Mouse (Mus musculus) stomach, embryonic 16.5 days (tissue): ENCODE results near the gene Srrm4. TPM values are rescaled to one million over a fixed set of nuclear protein-coding genes. Genes with fewer than 3 reads are reported as not detected.

ENCODE experiments used
- ATAC-seq: fragments of 200-750 bp; cut with Nextera tagmentation; 2 replicates; pipeline ENCODE4 v1.8.0; 2017; ENCODE audit warnings: moderate number of reproducible peaks, moderate TSS enrichment; ENCODE audit not compliant: insufficient read depth, low FRiP score
- H3K27ac ChIP-seq: fragments of 300-500 bp; sonication (generic); 2 replicates; pipeline ENCODE4 v1.5.1; 2014; ENCODE audit warnings: low read length
- H3K27me3 ChIP-seq: fragments of 300-500 bp; sonication (generic); 2 replicates; pipeline ENCODE4 v1.6.1; 2014; ENCODE audit warnings: low read length, control low read depth, mixed read lengths; ENCODE audit not compliant: control insufficient read depth, insufficient read depth
- H3K36me3 ChIP-seq: fragments of 300-500 bp; sonication (generic); 2 replicates; pipeline ENCODE4 v1.6.1; 2014; ENCODE audit warnings: low read length; ENCODE audit not compliant: control insufficient read depth, insufficient read depth
- H3K4me1 ChIP-seq: fragments of 300-500 bp; sonication (generic); 2 replicates; pipeline ENCODE4 v1.6.1; 2014; ENCODE audit warnings: low read length, control low read depth, mixed read lengths; ENCODE audit not compliant: control insufficient read depth, insufficient read depth
- H3K4me2 ChIP-seq: fragments of 300-500 bp; sonication (generic); 2 replicates; pipeline ENCODE4 v1.6.1; 2014; ENCODE audit warnings: low read depth, low read length, mixed read lengths
- H3K4me3 ChIP-seq: fragments of 300-500 bp; sonication (generic); replicated peaks from 2 replicates; pipeline ENCODE4 v1.5.1; 2014; ENCODE audit warnings: mild to moderate bottlenecking, low read length
- H3K9ac ChIP-seq: fragments of 300-500 bp; sonication (generic); 2 replicates; pipeline ENCODE4 v1.6.1; 2014; ENCODE audit warnings: low read length
- H3K9me3 ChIP-seq: fragments of 300-500 bp; sonication (generic); replicated peaks from 2 replicates; pipeline ENCODE4 v1.6.1; 2016; ENCODE audit warnings: low read length, control low read depth; ENCODE audit not compliant: control insufficient read depth
- WGBS: fragments of 180-500 bp; shearing (Covaris S2); extraction: QIAGEN DNeasy Blood & Tissue Kit; methylation state at CpG from one replicate; pipeline ENCODE4 v1.1.7; 2014; 5-methylcytosine and 5-hydroxymethylcytosine counted together
- polyA plus RNA-seq: library from polyadenylated mRNA; unstranded; fragments of >200 nt; fragmentation: Nextera tagmentation; extraction: Ambion mirVana; gene quantifications from 2 replicates; pipeline ENCODE4 v1.2.1, GENCODE M21; 2015

The Srrm4 gene
- polyA plus RNA-seq, 1 experiment from 2014 or later = 1.3 TPM

DNA sequence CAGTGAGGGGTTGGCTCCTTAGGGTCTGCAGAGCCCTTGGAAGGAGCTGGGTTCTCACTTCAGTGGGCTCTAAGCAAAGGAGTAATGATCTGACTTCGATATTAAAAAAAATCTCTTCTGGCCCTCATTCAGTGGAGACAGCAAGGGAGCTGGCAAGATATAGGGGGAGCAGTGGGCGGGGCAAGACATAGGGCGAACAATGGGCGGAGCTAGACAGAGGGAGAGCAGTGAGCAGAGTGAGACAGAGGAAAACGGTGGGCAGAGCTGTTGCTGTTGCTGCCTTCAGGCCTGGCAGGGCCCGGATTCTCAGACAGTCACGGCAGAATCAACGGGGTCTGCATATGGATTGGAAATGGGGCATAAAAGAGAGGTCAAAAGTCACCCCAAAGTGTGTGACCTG is 102.0 kb downstream of the Srrm4 start:
- H3K27ac ChIP-seq = no peak overlapping the region
- no peak overlapping the region for H3K4me3 ChIP-seq
- H3K4me2 ChIP-seq = no peak overlapping the region
- H3K36me3 ChIP-seq = no peaks in the 10 kb centered on the region
- H3K9ac ChIP-seq = no peak overlapping the region
- H3K27me3 ChIP-seq = no peaks in the 10 kb centered on the region
- WGBS = 57% methylated on average over 8 of the region's 8 CpGs
- H3K9me3 ChIP-seq = no peaks in the 10 kb centered on the region
- no peak for ATAC-seq
- peaks cover 6% of the 10 kb centered on the region; the same call in 1 of the 2 replicates for H3K4me1 ChIP-seq

DNA sequence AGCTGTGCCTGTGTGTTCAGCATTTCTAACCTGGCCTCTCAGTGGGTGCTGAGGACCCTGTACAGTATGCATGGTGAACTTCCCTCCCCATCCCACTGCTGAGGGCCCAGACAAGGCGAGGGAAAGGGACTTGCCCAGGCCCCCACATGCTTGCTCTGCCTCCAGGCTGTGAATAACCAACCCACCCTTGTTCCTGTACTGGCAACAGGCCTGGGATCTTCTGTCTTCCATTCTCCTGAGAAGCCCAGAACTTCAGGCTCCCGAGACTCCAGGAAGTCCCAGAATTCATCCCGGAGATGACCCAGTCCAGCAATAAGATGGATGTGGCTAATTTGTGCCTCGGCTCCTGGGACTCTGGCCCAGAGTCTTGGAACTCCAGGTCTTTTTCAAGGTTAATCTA is 105.5 kb downstream of the Srrm4 start:
- Histone ChIP-seq H3K9me3 (no peaks in the 10 kb centered on the region), H3K9ac (no peak overlapping the region), H3K4me3 (no peak overlapping the region), H3K36me3 (no peaks in the 10 kb centered on the region), H3K27me3 (no peaks in the 10 kb centered on the region), H3K27ac (no peak overlapping the region), H3K4me1 (peaks cover 6% of the 10 kb centered on the region; the same call in 1 of the 2 replicates), H3K4me2 (no peak overlapping the region)
- ATAC-seq = no peak
- 60% methylated on average over 4 of the region's 4 CpGs for WGBS

GRCm38 (mm10) chr5:116485069-116485468 is 106.5 kb downstream of the Srrm4 start:
- Histone ChIP-seq H3K4me1 (peaks cover 6% of the 10 kb centered on the region; the same call in 1 of the 2 replicates), H3K27me3 (no peaks in the 10 kb centered on the region), H3K9ac (no peak overlapping the region), H3K4me2 (no peak overlapping the region), H3K9me3 (no peaks in the 10 kb centered on the region), H3K27ac (no peak overlapping the region), H3K36me3 (no peaks in the 10 kb centered on the region), H3K4me3 (no peak overlapping the region)
- WGBS = 10% methylated on average over 5 of the region's 5 CpGs
- peak; percentile 63; the same call in 1 of the 2 replicates for ATAC-seq

GRCm38 (mm10) chr5:116484236-116484635 is 107.4 kb downstream of the Srrm4 start:
- no peaks in the 10 kb centered on the region for H3K9me3 ChIP-seq
- no peaks in the 10 kb centered on the region for H3K36me3 ChIP-seq
- H3K4me3 ChIP-seq = no peak overlapping the region
- no peak overlapping the region for H3K4me2 ChIP-seq
- H3K9ac ChIP-seq = no peak overlapping the region
- no peaks in the 10 kb centered on the region for H3K27me3 ChIP-seq
- H3K4me1 ChIP-seq = peaks cover 6% of the 10 kb centered on the region; the same call in 1 of the 2 replicates
- no peak for ATAC-seq
- H3K27ac ChIP-seq = no peak overlapping the region
- 90% methylated on average over 9 of the region's 9 CpGs for WGBS

GRCm38 (mm10) chr5:116478607-116479371 is 112.8 kb downstream of the Srrm4 start:
- Histone ChIP-seq H3K4me3 (no peak overlapping the region), H3K27me3 (no peaks in the 10 kb centered on the region), H3K4me2 (no peak overlapping the region), H3K36me3 (no peaks in the 10 kb centered on the region), H3K27ac (no peak overlapping the region), H3K4me1 (no peaks in the 10 kb centered on the region), H3K9me3 (no peaks in the 10 kb centered on the region), H3K9ac (no peak overlapping the region)
- 83% methylated on average over 18 of the region's 18 CpGs for WGBS
- no peak for ATAC-seq

DNA sequence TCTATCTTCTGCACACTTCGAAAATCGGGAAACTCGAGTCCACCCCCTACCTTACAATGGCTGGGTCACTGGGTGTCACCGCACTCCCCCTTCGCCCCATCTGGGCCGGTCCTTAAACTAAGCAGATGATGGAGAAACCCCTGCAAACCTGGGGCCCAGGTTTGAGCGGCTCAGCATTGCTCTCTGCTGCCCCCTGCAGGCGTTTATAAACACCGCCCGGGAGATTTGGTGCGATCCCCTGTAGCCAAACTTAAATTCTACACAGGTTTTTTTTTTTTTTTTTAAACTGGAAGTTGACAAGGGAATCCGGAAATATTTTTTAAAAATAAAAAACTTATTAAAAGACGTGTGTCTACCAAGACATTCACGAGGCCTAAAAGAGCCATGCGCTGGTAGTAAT is 115.6 kb downstream of the Srrm4 start:
- 14% methylated on average over 15 of the region's 15 CpGs for WGBS
- ATAC-seq = no peak
- no peaks in the 10 kb centered on the region for H3K4me1 ChIP-seq
- no peaks in the 10 kb centered on the region for H3K9me3 ChIP-seq
- no peak overlapping the region for H3K4me3 ChIP-seq
- H3K9ac ChIP-seq = no peak overlapping the region
- no peaks in the 10 kb centered on the region for H3K27me3 ChIP-seq
- H3K4me2 ChIP-seq = no peak overlapping the region
- H3K36me3 ChIP-seq = no peaks in the 10 kb centered on the region
- no peak overlapping the region for H3K27ac ChIP-seq

- ATAC-seq = no peak
- no peak overlapping the region for H3K27ac ChIP-seq
- H3K36me3 ChIP-seq = no peaks in the 10 kb centered on the region
- no peaks in the 10 kb centered on the region for H3K27me3 ChIP-seq
- H3K9me3 ChIP-seq = peaks cover 5% of the 10 kb centered on the region; the same call in 1 of the 2 replicates
- H3K4me1 ChIP-seq = no peaks in the 10 kb centered on the region; the same call in 1 of the 2 replicates
- 59% methylated on average over 11 of the region's 11 CpGs for WGBS
- H3K4me3 ChIP-seq = no peak overlapping the region
- no peak overlapping the region for H3K9ac ChIP-seq
- no peak overlapping the region for H3K4me2 ChIP-seq
Observed at GRCm38 (mm10) chr5:116461354-116462042, 130.1 kb downstream of the Srrm4 start.

DNA sequence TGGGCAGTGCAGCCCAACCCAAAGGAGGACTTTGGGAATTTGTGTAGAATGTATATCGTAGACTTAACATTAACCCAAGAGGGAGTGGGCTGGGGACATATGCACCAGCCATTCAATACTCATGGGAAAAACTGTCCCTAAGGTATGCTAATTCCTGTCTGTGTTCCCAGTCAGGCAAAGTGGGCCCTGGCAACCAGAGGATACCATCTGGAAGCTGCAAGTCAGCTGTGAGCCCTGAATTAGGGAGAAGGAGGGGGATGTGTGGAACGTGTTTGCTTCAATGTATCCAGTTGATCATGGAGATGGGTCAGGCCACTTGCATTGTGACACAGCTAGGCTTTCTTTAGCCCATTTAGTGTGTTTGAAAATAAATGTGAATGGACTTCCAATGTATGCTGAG is 131.6 kb downstream of the Srrm4 start:
- Histone ChIP-seq H3K9me3 (no peaks in the 10 kb centered on the region), H3K4me2 (no peak overlapping the region), H3K27me3 (no peaks in the 10 kb centered on the region), H3K4me3 (no peak overlapping the region), H3K36me3 (no peaks in the 10 kb centered on the region), H3K27ac (no peak overlapping the region), H3K9ac (no peak overlapping the region), H3K4me1 (no peaks in the 10 kb centered on the region; the same call in 1 of the 2 replicates)
- no peak for ATAC-seq
- WGBS = 69% methylated on average over 2 of the region's 2 CpGs

GRCm38 (mm10) chr5:116457791-116458190 is 133.8 kb downstream of the Srrm4 start:
- 89% methylated on average over 7 of the region's 7 CpGs for WGBS
- no peak overlapping the region for H3K4me3 ChIP-seq
- no peak overlapping the region for H3K4me2 ChIP-seq
- no peaks in the 10 kb centered on the region for H3K9me3 ChIP-seq
- no peaks in the 10 kb centered on the region for H3K27me3 ChIP-seq
- no peak overlapping the region for H3K27ac ChIP-seq
- no peaks in the 10 kb centered on the region; the same call in 1 of the 2 replicates for H3K4me1 ChIP-seq
- H3K9ac ChIP-seq = no peak overlapping the region
- ATAC-seq = no peak
- no peaks in the 10 kb centered on the region for H3K36me3 ChIP-seq
